Mouse (Mus musculus) mouse trophoblast stem cell (cell line): Measurements from ENCODE around the gene Rcc1l.

Source experiments
- in situ Hi-C, 2 experiments: fragments of 300-500 bp; cut with MseI, MboI; formaldehyde crosslinking; loops; 2 replicates in 1 of 2; 3 replicates in 1 of 2; pipeline ENCODE4 v1.15.1; 2025

The Rcc1l gene

DNA sequence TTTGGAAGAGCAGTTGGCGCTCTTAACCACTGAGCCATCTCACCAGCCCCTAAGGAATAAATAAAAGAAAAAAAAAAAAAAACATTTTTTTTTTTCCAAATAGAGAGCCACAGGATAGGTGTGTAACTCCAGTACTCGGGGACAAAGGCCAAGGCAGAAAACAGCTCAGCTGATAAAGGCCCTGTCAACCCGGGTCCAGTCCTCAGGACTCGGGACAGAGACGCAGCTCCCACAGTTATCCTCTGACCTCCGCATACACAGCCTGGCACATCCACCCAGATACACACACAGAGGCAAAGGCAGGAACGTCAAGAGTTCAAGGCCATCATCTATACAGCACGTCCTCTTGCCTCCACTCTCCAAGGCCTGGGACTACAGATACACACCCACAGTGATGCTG is 6.4 kb downstream of the Rcc1l start:
- in situ Hi-C loops = no loop called here

DNA sequence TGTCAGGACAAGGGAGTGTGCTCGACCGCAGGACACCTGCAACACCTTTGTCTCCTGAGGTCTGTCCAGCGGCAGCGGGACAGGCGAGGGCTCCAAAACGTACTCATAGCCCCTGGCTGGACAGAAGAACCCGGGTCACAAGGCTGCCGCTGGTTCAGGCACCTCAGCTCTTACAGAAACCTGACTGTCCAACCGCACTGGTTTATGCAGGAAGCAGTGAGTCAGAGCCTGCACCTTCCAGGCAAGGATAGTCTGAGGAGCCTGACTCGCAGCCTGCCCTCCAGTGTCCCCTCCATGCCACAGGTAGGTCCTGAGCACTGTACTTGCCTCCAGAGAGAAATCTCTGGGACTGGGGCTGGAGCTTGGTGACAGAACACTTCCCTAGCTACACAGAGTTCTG is 7.3 kb downstream of the Rcc1l start:
- in situ Hi-C loops = no loop called here

DNA sequence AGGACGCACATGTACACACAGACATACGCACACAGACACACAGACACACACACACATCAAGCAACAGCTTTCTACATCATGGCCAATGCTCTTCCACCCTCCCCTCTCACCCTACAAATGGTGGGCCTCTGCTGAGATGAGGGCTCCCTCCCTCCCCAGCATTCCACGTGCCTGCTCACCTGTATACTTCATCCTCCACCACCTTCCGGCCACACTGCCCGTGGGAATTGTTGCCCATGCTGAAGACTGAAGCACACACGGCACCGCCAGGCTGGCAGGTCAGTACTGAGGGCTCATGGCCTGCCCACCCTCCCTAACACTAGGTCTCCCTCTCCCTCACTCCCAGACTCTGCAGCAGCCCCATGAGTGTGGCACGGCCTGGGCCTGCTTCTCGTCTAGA is 8.5 kb downstream of the Rcc1l start:
- in situ Hi-C loops = no loop called here

DNA sequence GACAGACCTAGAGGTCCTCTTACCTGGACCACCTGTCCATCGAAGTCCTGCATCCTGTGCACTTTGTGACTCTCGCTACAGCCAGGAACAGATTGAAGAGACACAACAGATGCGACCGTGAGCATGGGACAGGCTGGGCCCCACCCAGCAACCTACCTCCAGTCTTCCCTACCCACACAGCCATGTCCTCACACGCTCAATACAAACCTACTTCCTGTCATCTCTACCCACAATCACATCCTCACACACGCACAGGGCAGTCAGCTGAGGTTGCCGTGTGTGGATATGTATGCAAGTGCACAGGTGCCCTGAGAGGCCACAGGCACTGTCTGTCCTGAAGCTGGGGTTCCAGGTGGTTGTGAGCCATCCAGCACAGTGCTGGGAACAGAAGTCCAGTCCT is 9.9 kb downstream of the Rcc1l start:
- in situ Hi-C loops = no loop called here

DNA sequence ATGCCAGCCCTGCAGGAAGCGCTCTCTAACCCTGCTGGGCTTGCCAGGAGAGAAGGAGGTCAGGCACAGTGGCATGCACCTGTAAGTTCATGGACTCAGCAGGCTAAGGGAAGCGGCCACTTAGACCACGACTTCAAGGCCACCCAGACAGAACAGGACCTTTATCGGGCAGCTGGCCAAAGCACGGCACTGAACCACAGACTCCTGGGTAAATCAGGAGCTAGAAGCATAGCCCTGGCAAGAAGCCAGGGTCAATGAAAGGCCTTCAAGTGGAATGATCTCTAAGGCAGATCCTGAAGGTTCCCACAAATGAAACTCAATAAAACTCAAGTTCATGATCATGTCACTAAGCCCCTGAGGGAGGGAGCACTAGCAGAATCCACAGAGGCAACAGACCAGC is 11.9 kb downstream of the Rcc1l start:
- in situ Hi-C loops = no loop called here

DNA sequence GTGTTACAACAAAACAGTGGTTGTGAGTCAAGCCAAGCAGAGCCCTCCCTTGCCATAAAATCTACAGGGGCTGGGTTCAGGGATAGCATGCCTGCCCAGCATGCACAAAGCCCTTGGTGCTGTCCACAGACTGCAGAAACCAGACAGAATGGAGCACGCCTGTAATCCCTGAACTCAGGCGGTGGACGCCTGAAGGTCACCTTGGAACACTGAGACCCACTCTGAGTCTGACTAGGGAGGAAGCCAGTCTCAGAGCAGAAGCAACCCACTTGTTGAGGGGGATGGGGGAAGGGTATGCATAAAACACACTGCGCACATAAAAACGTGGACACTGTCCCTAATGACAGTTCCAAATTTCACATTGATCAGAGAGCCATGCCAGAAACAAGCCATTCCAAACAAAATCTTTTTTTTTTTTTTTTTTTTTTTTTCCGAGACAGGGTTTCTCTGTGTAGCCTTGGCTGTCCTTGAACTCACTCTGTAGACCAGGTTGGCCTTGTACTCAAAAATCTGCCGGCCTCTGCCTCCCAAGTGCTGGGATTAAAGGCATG is 20.6 kb downstream of the Rcc1l start:
- in situ Hi-C loops = no loop called here

DNA sequence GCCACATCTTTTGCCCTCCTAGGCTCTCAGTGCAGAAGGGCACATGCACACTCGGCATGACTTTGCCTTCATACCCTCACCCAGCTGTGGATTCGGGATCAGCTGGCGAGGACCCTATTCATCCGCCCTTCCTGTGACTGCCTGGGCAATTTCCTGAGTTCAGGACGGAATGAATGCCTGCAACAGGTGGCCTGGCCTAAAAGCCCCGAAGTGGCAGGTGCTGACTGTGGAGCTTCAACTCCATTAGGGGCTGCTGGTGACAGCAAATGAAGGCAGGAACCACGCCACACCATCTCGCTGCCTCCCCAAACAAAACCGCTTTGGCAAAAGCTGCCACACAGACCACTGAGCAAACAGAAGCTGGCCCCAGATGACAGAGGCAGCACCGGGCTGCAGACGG is 24.7 kb downstream of the Rcc1l start:
- in situ Hi-C loops = no loop called here

DNA sequence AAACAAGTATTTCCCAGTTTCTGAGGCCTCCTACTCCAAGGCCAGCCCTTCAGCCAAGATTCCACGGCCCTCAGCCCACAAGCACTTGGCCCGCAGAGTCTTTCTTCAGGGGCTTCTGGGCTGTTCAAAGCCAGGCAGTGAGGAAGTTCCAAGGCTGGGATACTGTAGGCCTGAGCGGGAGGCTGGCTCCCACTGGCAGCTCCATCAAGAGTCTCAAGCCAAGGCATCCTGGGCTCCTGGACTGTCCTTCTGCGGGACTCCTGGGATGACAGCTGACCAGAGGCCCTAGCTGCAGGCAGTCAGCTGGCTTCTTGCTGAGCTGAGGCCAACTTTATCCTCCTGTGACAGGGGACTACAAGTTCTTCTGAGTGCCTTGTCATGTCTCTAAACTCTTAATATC is 28.4 kb downstream of the Rcc1l start:
- in situ Hi-C loops = no loop called here

DNA sequence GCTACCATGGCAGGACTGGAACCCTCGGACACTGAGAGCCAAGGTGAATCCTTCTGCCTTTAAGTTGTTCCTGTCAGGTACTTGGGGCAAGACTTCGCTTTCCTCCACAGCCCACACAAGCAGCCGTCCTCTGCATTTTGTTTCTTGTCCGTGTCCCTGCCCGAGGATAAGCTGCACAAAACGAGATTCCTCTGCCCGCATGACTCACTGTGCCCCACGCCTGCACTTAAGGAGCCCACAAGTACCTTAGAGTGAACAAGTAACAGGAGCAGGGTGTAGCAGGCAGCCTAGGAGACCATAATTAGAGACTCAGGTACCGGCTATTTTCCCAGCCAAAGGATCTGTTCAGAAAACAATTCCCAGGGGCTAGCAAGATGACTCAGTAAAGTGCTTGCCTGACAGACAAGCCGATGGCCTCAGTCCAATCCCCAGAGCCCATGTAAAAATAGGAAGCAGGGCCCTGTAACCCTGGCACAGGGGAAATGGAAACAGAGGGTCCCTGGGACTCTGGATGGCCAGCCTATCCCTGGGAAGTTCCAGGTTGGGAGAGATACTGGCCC is 29.3 kb downstream of the Rcc1l start:
- in situ Hi-C loops = no loop called here

DNA sequence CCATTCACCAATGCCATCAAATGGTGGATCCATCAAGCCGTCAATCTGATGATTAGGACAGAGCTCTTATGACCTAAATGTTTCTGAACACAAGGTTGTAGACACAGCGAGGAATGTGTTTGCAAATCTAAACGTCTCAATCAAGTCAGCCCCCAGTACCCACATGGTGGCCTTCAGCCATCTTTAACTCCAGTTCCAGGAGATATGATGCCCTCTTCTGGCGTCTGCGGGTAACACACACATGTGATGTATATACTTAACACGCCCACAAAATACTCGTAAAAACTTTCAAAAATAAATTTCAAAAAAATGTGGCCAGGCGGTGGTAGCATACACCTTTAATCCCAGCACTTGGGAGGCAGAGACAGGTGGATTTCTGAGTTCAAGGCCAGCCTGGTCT is 31.6 kb downstream of the Rcc1l start:
- in situ Hi-C loops = no loop called here

DNA sequence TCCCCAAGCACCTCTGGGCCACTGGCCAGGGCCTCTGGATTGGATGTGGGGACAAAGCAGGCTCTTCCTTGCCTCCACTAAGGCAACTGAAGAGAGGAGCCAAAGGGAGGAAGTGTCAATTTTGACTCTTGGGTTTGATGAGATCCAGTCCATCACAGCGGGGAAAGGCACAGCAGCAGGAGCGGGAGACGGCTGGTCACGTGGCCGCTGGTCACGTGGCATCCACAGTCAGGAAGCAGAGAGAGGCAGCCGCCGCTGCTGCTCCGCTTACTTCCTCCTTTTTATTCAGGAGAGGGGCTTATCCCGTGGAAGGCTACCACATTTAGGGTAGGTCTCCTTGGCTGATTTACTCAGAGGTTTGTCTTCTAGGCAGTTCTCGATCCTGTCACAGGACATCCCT is 34.2 kb downstream of the Rcc1l start:
- in situ Hi-C loops = no loop called here

DNA sequence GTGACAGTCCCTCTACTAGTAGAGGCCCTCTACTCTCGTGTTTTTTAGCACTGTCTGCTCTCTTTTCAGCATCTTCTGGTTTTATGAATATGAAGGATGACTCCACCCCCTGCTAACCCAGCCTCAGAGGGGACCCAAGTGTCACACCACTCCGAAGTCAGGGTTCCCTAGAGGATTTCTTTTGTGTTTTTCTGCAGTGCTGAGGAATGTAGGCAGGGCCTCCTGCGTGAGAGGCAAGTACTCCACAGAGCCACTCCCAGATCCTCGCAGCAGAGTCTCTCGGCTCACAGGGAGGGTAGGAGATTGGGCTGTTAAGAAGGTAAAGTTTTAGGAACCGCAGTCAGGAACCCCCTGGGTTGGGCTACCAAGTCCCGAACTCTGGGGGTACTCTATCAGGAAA is 35.3 kb downstream of the Rcc1l start:
- in situ Hi-C loops = no loop called here

DNA sequence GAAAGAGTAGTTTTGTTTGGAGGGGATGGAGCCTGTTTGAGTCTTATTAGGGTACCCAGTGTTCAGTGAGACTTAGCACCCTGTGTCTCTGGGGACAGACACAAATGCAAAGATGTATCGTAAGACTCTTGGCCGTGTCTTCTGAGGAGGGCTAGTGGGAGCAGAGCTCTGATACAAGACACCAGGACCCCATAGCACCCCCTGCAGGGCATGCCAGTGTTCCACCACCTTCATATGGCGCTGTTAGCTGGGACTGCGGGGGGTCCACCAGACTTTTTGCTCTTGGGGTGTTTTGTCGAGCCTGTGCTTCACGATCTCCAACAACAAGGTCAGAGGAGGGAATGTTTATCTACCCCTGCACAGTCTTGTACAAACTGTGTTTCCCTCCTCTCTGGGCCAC is 37.1 kb downstream of the Rcc1l start:
- in situ Hi-C loops = no loop called here

DNA sequence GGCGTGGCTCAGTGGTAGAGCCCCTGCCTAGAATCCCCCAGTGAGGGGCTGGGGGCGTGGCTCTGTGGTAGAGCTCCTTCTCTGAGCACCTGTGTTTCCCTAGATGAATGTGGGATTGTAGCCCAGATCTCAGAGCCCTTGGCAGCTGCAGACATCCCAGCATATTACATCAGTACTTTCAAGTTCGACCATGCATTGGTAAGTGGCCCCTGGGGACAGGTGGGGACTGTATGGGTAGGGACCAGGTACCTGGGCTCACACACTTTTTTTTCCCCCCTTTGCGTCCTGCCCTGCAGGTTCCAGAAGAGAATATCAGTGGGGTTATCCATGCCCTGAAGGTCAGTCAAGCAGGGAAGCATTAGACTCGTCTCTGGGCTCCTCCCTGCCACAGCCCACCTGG is 38.6 kb downstream of the Rcc1l start:
- in situ Hi-C loops = no loop called here

DNA sequence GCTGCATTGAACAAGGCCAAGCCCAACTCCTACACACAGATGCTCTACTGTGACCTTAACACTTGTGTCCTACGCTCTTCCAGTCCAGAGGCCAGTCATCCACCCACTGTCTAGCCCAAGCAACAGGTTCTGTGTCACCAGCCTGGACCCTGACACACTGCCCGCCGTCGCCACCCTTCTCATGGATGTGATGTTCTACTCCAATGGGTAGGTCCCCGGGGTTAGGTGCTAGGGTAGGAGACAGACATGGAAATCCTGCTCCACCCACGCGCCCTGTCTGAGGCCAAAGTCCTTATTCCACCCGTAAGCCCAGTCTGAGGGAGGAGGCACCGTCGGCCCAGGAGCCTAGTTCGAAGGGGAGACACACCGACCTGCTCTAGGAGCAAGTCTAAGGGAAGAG is 40.6 kb downstream of the Rcc1l start:
- in situ Hi-C loops = no loop called here

DNA sequence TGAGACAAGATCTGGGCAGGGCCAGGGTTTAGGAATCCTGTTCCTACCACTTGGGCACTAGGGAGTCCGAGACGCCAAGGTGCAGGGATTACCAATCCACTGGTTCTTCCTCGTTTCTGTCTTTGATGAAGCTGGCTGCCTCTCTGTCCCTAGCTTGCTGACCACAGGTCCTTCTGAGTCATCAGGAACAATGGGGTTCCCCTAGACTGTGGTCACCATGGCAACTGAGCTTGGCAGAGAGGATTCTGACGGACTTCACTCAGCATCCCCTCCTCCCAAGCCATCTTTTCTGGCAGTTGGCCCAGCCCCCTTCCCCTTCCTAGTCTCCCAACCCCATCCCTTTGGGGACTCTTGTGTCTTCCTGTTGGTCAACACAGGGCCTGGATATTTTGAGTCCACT is 45.0 kb downstream of the Rcc1l start:
- in situ Hi-C loops = no loop called here

DNA sequence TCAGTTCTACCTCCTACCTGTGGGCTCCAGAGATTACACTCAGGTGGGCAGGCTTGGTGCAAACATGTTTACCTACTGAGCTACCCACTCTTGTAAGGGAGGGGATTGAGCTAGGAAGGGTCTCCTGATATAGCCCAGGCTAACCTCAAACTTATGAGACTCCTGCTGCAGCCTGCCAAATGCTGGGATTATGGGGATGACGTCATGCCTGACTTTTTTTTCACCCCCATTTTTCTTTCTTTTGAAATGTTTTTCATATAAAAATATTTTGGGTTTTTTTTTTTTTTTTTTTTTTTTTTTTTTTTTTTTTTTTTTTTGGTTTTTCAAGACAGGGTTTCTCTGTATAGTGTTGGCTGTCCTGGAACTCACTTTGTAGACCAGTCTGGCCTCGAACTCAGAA is 50.3 kb downstream of the Rcc1l start:
- in situ Hi-C loops = no loop called here

DNA sequence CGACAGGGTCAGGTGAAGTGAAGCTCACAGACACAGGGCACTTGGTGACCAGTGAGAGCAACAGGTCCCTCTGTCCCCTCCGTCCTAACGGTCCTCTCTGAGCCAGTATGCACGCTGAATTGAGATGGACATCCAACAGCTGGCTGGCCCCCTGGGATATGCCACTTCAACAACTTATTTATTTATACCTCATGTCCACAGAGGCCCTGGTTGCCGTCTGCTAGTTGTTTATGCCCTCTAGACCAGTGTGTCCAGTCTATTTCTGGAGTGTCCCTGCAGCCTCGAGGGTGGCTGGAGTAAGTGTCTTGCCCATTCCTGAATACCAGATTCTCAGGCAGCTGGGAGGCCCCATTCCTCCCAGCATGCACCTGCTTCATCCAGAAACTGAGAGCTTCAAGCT is 52.7 kb downstream of the Rcc1l start:
- in situ Hi-C loops = no loop called here

DNA sequence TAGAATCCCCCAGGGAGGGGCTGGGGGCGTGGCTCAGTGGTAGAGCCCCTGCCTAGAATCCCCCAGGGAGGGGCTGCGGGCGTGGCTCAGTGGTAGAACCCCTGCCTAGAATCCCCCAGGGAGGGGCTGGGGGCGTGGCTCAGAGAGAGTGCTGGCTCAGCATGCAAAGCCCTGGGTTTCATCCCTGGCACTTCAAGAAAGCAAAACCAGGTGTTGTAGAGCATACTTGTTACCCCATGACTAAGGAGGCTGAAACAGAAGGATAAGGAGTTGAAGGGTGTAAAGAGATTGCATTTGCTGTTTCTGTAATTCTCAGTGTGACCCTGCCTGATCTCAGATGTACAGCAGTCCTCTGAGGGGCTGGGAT is 54.7 kb downstream of the Rcc1l start:
- in situ Hi-C loops = no loop called here

DNA sequence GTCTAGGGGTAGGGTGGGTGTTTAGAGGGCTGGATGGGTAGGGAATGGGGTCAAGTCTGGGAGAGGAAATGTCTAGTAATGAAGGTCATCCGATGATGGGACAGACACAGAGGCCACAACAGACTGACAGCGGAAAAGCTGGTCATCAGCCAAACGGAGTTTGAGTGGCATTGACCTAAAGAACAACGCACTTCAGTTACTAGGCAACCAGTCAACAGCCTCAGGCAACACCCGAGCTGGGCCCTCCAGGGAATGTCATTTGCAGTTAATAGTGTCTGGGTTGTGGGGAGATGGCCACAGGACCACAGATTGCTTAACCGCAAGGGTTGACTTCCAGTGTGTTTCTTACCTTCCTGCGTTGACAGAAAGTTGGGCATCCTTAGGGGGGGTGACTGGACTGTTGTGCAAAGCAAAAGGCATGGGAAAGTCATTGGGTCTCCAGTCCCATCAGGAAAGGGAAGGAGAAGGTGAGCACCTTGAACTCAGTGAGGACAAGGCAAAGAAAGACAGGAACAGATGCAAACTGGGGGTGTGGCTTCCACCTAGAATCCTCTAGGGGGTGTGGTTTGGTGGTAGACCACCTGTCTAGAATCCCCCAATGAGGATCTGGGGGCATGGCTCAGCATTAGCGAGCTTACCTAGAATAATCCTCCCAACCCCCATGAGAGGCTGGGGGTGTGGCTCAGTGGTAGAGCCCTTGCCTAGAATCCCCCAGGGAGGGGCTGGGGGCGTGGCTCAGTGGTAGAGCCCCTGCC is 55.3 kb downstream of the Rcc1l start:
- in situ Hi-C loops = no loop called here

DNA sequence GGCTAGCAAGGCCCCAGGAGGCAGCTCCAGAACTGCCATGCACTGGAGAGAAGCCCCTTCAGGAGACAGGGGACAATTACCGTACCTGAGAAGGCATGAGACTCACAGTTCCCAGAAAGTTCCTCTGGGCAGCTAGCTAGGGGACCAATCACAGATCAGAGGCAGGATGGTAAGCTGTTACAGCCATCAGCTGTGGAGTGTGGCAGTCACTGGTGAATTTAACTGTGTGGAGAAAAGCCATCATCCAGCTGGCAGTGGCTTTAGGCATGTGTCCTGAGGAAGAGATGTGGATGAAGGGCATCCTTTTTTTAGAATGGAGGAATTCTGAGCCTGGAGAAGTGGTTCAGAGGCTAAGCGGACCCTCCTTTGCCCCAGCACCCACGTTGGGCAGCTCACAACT is 56.4 kb downstream of the Rcc1l start:
- in situ Hi-C loops = no loop called here

DNA sequence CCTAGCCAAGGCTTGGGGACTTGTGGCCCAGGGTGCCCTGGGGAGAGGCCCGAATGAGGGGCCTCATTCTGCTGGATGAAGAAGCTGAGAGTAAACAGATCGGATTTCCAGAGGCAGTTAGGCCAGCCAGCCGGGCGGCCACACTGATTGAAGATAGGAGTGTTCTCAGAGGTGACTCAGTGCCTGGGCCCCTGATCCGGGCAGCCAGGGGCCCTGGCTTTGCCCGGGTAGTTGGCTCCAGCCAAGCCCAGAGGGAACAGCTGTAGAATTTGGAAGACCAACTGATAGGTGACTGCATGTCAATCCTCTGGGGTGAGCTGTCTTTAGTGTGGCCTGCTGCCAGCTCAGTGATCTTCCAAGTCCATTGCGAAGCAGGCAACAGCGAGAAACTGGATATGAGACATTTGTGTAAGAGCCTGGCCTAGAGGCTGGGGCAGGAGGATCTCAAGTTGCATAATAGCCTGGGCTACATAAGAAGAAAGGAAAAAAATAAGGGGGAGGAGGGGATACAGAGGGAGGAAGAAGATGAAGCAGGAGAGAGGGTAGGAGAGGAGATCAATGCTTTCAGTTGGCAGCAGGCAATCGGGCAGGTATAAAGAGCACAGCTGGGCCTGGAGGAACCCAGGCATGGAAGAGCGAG is 57.0 kb downstream of the Rcc1l start:
- in situ Hi-C loops = no loop called here

DNA sequence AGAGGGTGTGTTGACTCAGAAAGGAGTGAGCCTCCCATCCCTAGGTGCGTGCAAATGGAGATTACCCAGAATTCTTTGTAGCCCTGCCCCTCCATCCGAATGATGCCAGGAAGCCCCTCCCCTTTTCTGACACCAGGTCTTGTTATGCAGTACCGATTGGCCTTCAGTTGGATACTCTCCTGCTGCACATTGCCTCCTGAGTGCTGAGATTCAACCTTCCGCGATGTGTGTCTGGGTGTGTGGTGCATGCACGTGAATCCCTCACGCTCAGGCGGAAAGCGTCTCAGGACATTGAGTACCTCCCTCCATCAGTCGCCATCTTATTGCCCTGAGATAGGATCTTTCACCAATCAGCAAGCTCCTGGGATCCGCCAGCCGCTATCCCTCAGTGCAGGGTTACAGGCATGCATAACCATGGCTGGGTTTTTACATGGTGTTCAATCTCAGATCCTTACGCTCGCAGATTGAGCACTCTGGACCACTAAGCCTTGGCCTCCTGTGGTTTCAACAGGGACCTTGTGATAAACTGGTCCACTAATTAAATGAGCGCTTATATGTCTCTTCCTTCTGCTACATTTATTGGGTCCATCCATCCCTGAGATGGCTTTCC is 57.7 kb downstream of the Rcc1l start:
- in situ Hi-C loops = no loop called here
